Mouse (Mus musculus) heart, postnatal 0 days (tissue): ENCODE data around the gene Abcg5.

Experiments used
- CTCF ChIP-seq: IDR thresholded peaks from 2 replicates; pipeline ENCODE4 v1.5.1; 2016; ENCODE audit warnings: antibody characterized with exemption, control low read depth, low read depth
- EP300 ChIP-seq: IDR thresholded peaks from 2 replicates; pipeline ENCODE4 v1.6.1; 2016; ENCODE audit warnings: antibody characterized with exemption, low read depth

GRCm38 (mm10) chr17:84616526-84617074, 66.2 kb downstream of the Abcg5 start:
- TF ChIP-seq CTCF (no peak), EP300 (no peak)
